Mouse (Mus musculus): Measurements from ENCODE around the gene Camk2n1.
A peak's percentile ranks its signal among the peaks of the same experiment; 100 is the strongest.
"Not testable (repeated sequence)": the region's sequence is repeated elsewhere in the genome, so short reads cannot be mapped to it uniquely, and the experiment has no call there.

Gene Camk2n1

DNA sequence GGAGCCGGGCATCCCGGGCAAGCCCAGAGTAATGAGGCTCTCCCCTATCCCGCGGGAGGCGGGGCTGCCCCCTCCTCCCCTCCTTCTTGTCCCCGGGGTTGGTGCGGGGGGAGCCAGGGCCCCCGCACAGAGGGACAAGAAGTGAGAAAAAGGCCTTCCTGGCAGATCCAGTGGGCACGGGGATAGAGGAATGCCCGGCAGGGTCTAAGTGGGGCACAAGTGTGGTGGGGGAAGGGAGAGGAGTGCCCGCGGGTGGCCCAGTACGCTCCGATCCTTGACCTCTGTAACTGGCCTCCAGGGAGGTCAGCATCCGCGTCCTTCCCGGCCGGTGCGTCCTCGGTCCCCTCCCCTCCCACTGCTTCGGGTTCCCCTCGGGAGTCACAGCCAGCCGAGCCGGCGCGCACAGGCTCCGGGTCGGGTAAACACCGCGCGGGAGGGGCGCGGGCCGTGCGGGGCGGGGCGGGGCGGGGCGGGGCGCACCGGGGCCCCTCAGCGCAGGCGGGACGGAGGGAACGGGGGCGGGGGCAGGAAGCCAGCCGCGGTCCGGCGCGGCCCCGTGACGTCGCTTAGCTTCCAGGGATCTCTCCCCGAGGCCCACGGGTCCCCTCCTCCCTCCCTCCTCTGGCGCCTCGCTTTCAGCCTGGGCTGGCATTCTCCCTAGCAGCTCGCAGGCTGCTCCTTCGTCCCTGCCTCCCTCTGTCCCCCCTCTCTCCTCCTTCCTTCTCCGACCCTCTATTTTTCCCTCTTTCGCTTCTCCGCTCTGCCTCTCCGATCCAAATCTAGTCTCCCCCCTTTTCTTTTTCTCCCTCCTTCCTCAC lies at the start of gene Camk2n1:
Gene Camk2n1 (plus strand): TSS at position 562 of the 818 bp plus-strand sequence.
- DNase-seq (ENCODE audit: low read depth, low spot score) = peak; percentile 77

DNA sequence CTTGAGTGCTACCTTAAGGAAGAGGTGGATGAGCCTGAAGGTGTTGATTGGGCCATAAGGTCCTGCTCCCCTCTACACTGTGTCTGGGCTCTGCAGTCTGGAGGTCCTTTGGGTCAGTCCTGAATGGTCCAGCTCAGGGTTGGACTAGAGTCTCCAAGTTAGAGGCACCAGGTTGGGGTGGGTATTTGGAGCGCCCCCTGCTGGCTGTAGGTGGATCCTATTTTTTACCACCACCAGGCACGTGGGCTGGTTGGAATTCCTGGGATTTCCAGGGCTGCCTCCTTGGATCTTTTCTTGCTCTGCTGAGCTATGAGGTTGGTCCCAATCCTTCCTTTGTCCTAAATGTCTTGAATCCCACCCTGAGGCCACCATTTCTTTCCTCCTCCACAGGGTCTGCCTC lies 49.3 kb upstream of the Camk2n1 start:
- DNase-seq (ENCODE audit: low read depth, low spot score) = peak; percentile 75

DNA sequence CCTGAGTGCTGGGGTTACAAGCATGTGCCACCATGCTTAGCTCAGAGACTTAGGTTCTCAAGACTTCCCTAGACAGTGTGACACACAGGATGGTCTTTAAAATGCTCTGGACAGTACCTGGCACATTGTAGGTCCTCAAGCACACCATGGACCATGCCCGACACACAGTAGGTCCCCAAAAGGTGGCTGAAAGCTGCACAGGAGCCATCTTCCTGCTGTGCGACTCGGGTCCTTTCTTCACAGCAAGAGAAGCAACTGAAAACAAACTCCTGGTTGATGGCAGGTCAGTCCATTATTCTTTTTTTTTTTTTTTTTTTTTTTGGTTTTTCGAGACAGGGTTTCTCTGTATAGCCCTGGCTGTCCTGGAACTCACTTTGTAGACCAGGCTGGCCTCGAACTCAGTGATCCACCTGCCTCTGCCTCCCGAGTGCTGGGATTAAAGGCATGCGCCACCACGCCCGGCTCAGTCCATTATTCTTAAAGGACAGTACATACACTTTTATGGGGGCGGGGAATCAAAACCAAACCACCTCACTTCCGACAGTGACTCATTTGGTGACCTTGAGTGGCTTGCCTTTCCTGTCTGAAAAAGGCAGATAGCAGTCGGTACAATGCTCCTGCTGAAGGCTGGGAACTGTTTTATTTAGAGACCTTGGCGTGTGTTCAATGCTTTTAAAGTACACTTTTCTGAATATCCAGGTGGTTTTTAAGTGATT lies 46.5 kb upstream of the Camk2n1 start:
- DNase-seq (ENCODE audit: low read depth, low spot score) = peak; percentile 51

DNA sequence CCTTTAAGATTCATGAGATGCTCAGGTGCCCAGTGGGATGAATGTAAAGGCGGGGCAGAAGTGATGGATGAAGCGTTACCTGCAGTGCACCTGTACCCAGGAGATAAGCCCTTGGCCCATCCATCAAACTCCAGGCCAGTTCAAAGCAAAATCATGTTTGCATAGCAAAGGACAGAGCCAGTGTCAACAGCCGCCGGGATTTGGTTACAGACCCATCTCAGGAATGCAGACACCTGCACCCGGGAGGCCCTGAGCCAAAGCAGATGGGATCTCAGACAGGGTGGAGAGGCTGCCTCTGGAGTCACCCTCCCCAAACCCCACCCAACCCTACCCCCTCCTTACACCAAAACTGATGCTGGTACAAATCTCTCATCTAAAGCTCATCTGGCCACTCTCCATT lies 43.1 kb upstream of the Camk2n1 start:
- DNase-seq (ENCODE audit: low read depth, low spot score) = peak; percentile 85

DNA sequence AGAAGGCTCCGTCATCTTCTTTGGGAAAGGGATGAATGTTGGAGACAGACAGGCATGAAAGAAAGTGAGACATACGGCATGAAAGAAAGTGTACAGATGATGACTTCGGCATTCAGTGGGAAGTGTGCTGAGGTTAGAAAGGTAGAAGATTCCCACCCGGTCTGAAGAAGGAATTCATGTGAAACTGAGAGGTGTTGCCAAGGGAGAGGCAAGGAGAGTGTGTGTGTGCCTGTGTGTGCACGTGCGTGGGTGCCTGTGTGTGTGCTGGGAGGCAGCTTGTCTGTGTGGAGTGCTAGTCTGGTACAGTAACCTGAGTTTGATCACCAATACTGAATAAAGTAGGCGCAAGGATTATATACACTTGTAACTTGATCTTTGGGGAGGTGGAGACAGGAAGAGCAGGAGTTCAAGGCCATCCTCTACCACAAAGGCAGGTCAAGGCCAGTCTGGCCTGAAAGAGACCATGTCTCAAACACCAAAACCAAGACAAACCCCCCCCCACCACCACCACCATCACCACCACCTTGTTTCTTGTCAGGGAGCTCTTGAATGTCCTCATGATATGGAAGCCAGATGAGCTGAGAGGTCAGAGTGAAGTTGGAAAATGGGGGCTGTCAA lies 42.5 kb upstream of the Camk2n1 start:
- no peak for DNase-seq (ENCODE audit: low read depth, low spot score)

DNA sequence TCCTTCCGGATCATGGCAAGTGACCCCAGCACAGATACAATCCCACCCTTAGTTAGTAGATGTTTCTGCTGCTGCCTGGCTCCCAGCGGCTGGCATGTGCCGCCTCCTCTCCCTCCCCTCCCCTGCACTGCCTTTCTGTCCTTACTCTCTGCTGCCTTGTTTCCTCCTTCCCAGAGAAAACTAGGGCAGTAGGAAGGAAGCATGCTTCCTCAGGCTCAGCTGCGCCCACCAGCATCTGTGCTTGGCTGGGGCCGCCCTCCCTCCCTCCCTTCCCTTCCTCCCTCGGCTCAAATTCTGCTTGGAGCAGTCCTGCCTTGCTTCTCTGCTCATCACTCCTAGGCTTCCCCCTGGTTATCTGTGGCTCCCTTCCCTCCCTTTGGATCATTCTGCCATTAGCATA lies 39.4 kb upstream of the Camk2n1 start:
- DNase-seq (ENCODE audit: low read depth, low spot score) = no peak

DNA sequence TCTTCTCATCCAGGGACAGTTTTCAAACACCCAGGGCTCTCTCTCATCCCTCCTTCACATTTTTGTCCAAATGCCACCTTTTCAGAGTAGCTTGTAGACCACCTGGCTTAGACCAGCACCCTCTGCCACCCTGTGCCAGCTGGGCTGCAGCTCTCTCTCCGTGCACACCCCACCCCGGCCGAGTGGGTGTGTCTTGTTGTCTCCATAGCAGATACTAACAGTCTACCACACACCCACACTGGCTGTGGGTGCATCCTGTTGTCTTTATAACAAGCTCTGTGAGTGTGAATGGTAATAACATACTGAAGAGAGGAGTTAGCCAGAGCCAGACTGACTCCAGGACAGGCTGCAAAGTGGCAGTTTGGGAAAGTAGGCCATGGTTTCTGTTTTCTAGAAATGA lies 38.1 kb upstream of the Camk2n1 start:
- no peak for DNase-seq (ENCODE audit: low read depth, low spot score)

DNA sequence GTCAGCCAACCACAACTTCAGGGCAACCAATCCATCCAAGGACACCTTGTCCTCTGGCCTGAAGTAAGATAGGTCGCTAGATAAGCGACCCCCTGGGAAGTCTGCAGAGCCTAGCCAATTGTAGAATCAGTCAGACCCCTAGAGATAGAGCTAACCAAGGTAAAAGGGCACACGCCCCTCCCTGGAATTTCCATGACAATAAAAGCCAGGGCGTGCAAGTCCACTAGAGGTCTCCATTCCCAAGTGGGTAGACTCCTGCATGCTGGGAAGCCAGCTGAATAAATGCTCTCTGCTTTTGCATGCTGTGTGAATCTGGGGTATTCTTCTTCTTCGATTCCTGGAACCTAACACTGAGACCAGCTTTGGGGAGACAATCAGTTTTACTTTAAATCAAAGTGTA lies 37.7 kb upstream of the Camk2n1 start:
- DNase-seq (ENCODE audit: low read depth, low spot score) = peak; percentile 82

DNA sequence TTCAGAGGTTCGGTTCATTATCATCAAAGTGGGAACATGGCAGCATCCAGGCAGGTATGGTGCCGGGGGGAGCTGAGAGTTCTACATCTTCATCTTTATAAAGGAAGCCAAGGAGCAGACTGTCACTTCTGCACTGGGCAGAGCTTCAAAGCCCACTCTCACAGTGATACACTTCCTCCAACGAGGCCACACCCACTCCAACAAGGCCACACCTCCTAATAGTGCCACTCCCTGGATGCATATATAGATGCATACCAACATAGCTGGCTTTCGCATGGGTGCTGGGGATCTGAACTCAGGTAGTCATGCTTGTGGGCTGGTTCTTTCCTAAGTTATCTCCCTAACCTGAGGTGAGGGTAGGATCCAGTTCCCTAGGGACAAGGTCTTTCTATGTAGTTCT lies 36.2 kb upstream of the Camk2n1 start:
- DNase-seq (ENCODE audit: low read depth, low spot score) = no peak

DNA sequence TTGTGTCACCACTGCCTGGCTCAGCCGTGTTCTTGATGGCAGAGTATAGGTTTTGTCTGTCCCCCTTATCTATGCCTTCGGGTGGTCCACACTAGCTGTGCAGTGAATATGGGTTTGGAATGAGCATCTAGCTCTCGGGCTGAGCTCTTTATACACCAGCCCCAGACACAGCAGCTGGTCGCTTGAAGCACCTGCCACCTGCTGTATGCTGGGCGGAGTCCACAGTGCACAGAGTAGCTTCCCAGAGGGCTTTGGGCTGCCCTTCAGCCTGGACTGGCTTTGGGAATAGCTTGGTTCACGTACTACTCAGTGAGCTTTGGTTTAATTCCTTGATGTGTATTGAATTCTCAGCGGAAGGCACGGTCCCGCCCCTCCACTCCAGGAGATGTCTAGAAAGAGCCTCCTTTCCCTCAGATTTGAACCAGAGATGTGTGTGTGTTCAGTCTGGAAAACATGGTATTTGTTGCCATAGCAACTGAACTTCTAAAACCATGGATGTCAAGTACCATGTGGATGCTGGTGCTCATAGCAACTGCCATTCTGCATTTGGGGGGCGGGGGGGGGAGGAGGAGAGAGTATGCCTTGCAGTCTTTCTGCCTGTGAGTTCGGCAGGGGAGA lies 35.7 kb upstream of the Camk2n1 start:
- DNase-seq (ENCODE audit: low read depth, low spot score) = no peak

DNA sequence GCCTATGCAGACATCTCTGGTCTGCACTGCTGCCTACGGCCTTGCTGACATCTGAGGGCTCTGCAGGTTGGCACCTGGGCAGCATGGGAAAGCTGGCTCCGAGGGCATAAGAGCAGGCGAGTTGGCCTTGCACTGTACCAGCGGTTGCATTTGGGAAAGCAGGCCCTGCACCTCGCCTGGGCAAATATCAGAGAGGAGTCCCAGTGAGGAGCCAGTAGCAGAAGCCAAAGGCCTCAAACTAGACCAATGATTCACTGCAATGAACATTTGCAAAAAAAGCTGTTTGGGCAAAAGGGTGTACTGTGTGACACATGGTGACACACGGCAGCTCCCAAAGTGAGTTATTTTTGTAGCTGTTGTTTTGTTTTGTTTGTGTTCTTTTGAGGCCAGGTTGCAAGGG lies 29.1 kb upstream of the Camk2n1 start:
- DNase-seq (ENCODE audit: low read depth, low spot score) = no peak

DNA sequence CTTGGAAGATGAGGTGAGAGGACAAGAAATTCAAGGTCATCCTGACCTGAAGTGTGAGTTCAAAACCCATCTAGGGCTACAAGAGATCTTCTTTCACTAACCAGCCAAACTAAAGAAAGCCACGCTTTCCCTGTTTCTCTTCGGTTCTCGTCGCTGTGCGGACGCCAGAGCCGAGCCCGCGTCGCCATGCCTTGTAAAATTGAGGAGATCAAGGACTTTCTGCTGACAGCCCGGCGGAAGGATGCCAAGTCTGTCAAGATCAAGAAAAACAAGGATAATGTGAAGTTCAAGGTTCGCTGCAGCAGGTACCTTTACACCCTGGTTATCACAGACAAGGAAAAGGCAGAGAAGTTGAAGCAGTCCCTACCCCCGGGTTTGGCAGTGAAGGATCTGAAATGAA lies 28.5 kb upstream of the Camk2n1 start:
- DNase-seq (ENCODE audit: low read depth, low spot score) = not testable (repeated sequence)

DNA sequence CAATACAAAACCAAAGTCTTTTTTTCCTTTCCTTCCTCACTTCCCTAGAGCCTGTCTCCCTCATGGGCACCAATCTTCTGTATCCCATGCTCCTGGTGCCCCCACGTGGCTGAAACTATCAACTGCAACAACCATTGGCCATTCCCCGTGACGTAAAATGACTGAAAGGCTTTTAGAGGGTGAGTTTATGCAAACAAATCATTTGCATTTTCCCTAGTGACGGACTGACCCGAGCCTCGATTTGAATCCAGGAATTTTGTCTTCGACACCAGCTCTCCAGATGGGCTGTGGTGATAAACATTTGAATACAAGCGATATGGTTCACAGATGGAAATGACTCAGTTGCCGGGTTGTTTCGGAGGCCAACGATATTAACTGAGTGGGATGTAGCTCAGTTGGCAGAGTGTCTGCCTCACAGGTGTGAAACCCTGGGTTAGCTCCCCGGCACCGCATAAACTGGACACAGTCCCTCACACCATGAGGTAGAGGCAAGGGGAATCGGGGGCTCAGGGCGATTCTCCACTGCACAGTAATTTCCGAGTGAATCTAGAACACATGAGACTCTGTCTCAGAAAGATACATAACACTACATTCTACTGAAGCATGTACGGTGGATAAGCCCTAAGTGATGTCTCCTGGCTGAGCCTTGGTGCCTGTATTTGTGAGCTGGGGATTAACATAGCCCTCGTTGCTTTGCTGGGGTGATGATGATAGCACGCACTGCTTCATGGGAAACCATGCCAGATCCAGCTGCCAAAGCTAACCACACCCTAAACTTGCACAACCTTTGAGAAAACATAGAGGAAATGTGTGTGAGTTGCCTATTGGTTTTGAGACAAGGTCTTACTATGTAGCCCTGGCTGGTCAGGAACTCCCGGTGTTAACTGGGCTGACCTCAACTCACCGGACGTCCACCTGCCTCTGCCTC lies 27.1 kb upstream of the Camk2n1 start:
- DNase-seq (ENCODE audit: low read depth, low spot score) = peak; percentile 88

DNA sequence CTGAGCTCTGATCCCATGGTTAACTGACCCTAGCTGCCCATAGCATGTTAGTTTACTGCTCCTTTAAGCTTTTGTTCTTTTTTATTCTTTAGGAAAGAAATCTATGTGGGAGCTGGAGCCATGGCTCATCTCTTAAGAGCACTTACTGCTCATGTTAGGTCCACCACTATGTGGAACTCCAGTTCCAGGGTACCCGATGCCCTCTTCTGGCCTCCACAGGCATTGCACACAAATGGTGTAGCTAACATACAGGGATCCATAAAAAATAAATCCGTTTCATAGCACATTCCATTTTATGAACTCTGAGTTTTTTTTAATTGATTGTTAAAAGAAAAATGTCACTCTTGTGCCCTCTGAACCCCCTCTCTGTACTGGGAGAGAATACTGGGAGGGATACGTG lies 24.3 kb upstream of the Camk2n1 start:
- peak; percentile 70 for DNase-seq (ENCODE audit: low read depth, low spot score)

DNA sequence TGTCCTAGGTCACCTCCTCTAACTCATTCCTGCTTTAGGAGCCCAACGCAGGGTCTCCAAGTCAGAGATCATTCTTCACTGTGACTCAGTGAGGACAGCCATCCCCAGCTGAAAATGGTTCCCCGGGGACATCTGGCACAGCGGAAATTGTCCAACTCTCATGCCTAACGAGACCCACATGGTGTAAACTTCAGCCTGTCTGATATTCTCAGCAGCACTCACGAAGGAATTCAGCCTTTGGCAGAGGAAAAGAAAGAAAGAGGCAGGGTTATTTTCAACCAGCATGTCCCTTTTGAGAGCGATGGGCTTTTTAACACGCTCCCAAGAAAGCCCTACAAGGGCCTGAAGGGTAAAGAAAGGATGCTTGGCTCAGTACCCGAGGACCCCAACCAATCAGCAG lies 22.8 kb upstream of the Camk2n1 start:
- no peak for DNase-seq (ENCODE audit: low read depth, low spot score)

DNA sequence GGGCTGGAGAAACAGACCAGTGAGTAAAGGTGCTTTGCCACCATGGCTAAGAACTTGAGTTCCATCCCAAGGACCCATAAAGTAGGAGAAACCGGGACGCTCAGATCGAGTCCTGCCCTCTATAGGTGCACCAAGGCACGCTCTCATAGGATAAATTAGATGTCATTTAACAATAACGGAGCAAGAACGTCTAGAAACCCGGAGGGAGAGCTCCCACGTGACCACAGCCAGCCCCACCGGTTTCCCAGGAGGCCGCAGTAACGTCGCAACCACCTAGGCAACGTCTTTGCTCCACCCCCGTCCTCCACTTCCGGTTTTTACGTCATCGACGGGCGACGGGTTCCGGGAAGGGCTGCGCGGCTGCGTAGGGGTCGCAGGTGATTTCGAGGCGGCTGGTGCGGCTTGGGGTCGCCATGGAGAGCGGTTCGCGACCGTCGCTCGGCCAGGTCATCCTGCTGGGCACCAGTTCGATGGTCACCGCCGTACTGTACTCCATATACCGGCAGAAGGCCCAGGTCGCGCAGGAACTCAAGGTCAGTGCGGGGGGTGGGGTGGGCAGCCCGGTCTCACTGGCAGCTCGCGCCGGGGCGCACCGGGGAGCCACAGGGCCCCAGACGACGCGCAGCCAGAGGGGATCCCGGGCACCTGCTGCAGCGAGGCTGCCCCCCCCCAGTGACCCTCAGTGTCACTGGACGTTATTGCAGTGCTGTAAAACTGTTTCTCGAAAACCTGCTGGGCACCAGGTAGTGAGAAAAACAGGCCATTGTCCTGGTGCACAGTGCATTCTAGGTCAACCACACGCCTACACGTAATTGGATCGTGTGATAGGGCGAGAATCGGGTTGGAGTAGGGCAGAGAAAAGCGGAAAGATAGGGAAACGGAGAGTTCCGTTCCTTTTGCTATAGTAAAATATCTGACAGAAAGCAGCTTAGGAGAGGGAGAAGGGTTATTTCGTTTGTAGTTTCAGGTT lies 19.5 kb upstream of the Camk2n1 start, which contains the start of gene Mul1:
Gene Mul1 (plus strand): TSS at position 325 of the 970 bp plus-strand sequence.
- DNase-seq (ENCODE audit: low read depth, low spot score) = peak; percentile 98

DNA sequence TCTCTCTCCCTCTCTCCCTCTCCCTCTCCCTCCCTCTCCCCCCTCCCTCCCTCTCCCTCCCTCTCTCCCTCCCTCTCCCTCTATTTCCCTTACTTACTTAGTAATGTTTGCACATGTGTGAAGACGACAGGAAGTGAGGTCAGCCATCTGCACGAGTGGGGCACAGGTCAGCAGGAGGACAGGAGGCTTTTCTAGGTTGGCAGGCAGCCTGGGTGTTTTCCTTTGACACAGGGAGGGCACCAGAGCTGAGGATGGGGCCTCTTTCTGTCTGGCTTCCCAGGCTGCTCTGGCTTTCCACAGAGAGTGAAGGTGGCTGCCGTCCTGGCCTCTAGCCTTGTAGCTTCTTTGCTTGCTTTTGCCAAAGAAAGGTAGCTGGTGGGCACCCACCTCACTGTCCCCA lies 14.1 kb upstream of the Camk2n1 start:
- no peak for DNase-seq (ENCODE audit: low read depth, low spot score)

DNA sequence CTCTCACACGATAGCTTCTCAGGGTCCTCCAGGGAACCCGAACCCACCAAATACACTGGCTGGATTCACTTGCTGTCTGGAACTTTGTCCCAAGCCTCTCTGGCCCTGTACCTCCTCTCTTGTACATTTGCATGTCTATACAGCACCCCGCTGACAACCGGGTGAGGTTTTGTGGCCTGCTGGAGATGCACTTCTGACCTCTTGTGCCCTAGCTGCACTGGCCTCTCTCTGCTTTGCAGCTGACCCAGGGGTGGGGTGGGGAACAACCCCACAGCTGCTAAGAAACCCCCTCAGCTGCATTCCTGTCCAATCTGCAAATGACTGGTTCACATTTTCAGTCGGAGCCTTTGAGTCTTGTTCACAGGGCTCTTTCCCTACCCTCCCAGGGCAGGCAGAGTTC lies 9.2 kb upstream of the Camk2n1 start:
- peak; percentile 87 for DNase-seq (ENCODE audit: low read depth, low spot score)

DNA sequence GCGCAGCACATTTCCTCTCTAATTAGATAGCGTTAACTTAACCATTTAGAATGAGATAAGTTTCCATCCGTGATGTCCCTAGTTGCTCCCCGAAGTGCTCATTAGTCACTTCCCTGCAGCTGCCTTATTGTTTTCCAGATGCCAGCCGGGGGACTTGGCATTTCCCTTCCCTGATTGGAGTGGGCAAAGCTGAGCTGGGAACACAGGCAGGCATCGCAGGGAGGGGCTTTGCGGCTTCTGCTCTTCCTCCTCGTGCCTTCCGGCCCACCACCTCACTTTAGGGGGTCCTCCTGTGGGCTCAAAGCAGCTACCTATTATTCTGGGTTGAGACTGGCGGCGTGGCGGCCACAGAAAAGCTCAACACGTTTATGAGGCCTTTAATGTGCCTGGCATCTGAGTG lies 7.1 kb upstream of the Camk2n1 start:
- no peak for DNase-seq (ENCODE audit: low read depth, low spot score)

DNA sequence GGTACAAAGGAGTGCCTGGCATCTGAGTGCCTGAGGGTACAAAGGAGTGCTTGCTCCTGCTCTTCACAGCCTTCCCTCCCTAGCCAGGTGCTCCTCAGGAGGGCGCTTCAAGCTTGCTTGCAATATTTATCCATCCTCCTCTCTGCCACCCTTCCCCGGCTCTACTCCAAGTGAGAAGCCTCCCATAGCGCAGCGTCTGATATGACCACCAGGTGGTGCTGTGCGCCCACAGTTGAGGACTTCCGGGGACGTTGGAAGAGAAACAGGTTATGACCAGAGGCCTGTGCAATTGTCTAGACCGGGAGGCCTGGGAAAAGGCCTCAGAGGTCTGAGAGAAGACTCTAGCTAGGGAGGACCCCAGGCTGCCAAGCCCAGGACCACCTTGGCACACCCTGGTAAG lies 6.7 kb upstream of the Camk2n1 start:
- DNase-seq (ENCODE audit: low read depth, low spot score) = peak; percentile 95

Measured in ZHBTc4 (cell line).